Mouse (Mus musculus) heart, postnatal 4 days (tissue): ENCODE measurements around the gene Cep95. TPM values are rescaled to one million over a fixed set of nuclear protein-coding genes. Genes with fewer than 3 reads are reported as not detected.
A peak's percentile ranks its signal among the peaks of the same experiment; 100 is the strongest.

Experiments
- DNase-seq: peaks from one replicate; pipeline ENCODE4 v3.0.0; 2021
- microRNA-seq, 2 experiments: library from miRNA; unstranded; fragments of <30 nt; microRNA quantifications; one replicate each; pipeline ENCODE4 v1.2.0; 2021 to 2022
- total RNA-seq, 2 experiments: library from RNA; stranded (reverse); gene quantifications; 2 replicates each; pipeline ENCODE4 v1.2.3; 2021

Gene Cep95
- total RNA-seq, 2 experiments from 2014 or later = 6.8 to 9.3 TPM

DNA sequence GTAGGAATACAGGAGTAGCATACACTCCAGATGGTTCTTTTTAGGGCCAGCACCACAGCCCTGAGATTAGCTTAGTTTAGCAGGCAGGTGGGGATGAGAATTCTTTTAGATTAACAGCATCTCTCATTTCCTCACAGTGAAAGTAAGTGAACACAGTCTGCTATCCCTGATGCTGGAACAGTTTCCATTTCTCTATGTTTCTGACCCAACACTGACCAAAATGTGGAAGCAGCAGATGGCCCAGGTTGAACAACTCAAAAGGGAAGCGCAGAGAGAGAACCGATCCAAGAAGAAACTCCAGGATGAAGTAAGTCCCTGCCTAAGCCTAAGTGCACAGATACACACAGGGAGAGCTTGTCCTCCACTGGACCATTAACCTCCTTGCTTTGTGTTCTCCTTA, 26.3 kb downstream of the Cep95 start:
- no peak for DNase-seq

DNA sequence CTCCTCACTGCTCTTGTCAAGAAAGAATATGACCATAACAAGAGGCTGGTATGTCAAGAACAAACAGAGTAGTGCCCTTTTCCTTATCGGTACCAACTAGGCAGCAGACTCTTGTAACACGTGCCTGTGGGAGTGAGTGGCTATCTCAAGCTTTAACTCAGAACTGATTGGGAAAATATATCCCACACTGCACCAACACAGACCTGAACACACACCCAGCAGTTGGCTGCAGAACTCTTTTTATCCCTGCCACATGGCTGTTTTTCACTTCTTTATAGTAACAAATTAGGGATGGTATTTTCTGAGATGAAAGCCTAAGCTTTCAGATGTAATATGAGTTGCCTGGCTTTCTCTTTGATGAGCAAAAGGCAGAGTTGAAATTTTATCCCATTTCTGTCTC, 26.7 kb downstream of the Cep95 start:
- no peak for DNase-seq

DNA sequence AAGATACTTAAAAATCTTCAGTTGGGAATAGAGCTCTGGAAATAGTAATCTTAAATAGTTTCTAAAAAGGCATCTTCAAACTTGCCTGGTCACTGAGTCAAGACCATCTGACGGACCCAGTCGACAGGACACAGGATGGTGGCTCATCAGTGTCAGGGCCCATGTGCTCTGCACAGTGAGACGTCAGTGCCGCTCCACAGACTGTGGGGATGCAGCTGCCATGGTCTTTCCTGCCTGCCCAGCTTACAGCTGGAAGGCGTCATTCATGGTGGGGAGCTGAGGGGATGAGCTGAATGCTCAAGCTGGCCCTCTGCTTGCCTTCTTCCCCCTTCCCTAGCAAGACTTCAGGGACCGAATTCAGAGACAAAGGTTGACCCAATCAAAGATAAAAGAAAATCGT, 27.3 kb downstream of the Cep95 start:
- DNase-seq = no peak

DNA sequence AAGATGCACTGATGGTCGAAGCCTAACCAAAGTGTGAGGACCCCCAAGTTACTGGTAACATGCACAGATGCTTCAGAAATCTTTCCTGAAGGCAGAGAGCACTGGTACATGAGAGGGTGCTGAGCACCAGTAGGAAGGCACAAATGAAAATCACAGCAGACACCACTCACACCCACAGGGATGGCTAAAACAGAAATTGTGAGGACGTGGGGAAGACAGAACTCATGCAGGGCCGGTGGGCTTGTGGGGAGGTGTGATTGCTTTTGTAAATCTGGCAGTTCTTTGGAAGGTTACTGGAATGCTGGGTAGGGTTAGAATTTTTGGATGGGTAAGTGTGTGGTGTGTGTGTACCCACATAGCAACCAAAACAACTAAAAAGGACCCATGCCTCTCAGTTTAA, 28.1 kb downstream of the Cep95 start:
- DNase-seq = no peak

DNA sequence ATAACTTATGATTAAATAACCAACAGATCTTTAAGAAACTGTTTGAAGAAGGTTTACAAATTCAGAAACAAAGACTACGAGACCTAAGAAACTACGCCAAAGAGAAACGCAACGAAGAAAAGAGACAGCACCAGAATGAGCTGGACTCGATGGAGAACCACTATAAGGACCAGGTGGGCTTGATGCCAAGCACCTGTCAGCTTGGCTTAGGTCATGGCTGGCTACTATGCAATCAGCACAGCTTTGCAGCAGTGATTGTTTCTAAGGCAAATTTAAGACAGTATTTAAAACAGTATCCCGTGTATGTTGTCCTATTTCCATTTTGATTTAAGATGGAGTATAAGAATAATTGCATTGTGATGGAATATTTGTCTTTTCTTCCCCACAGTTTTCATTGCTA, 28.8 kb downstream of the Cep95 start:
- DNase-seq = no peak

DNA sequence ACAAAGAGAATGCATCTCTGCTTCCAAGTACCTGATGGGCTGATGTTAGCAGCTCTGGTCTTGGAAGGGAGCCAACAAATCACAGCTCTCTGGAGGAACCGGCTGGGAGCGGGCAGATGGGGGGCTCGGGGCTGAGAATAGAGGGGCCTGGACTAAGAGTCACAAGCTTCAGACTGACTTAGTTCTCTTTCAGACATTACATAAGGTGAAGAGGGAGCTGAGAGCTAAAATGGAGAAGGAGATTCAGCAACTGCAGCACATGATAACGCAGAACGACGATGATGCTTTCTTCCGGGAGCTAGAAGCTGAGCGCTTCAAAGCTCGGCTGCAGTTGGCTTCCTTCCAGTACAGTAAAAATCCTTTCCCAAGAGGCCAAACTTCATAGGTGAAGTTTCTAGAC, 29.3 kb downstream of the Cep95 start:
- DNase-seq = peak; percentile 46

DNA sequence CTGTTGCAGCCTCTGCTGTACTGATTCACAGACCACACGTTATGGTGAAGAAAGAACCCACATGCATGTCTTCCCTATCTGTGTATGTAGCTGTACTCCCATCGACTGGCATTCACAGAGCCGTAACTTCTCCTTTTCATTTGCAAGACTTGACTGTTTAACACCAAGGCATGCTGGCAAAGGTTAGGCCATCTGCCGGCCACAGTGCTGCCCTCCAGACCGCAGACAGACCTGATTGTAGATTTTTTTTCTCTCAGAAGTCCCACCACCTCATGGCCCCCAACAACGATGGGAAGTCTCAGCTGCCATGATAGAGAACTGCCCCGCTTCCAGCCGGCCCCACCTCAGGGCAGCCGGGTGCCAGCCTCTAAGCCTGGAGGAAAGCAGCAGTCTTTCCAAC, 30.5 kb downstream of the Cep95 start:
- no peak for DNase-seq

DNA sequence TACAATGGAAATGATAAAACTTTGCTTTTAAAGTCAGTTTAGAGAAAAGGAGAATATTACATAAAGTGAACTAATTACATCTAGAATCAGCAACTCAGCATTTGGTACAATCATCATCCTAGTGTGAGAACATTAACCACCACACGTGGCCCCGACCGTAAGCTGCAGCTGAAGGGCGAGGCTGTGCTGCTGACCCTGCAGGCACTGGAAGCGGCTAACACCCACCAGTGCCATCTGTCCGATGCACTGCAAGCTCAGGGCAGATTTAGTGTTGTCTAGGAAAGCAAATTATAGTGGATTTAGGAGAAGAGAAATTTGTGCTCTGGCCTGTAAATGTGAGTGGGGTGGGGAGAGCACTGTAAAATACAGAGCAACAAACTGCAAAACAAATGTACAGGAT, 31.2 kb downstream of the Cep95 start:
- no peak for DNase-seq

DNA sequence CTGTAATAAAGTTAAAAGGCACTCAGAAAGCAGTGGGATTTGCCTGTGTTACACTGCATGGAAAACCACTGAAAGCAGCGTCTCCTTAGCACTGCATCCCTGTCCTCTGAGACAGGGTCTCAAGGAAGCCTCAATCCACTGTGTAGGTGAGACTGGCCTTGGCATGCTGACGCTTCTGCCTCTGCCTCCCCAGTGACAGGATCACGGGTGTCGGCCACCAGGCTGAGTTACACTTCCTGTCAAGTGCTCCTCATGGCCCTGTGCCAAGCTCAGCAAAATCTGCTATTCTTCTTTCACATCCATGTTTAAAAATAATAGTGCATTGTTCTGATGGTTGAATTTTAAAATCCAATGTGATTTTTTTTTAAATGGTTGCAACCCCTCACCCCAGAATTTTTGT, 31.9 kb downstream of the Cep95 start:
- peak; percentile 77 for DNase-seq

DNA sequence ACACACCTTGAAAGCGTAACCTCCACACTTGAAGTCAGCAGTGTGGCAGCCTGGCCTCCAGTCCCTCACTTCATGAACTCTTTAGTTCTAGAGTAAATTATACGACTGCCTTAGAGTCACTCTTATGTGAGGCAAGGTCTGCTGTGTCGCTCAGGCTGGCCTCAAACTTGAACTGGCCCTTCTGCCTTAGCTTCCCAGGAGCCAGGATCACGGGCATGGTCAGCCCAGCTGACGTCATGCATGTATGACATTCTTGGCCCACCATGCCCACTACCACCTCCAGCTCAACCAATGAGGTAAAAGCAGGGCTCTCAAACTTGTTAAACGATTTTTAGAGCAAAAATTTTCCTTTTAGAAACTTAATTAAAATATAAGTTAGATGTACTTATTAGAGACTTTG, 32.3 kb downstream of the Cep95 start:
- DNase-seq = no peak

DNA sequence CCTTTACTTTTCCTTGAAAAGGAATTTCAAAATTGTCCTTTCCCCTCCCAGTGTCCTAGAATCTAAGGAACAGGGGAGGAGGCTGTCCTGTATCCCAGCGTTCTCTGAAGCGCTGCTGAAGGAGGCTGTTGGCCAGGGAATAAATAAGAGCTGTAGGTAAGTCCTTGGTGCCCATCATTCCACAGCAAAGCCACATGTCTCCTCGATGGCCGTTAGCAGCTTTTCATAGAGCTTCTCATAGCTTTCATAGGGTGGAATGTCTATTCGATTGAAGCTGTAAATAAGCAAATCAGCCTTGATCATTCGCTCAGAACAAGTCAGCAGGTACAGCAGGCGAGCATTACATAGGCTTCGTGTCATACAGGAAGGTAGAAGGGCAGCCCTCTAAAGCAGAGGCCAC, 33.4 kb downstream of the Cep95 start:
- DNase-seq = no peak

DNA sequence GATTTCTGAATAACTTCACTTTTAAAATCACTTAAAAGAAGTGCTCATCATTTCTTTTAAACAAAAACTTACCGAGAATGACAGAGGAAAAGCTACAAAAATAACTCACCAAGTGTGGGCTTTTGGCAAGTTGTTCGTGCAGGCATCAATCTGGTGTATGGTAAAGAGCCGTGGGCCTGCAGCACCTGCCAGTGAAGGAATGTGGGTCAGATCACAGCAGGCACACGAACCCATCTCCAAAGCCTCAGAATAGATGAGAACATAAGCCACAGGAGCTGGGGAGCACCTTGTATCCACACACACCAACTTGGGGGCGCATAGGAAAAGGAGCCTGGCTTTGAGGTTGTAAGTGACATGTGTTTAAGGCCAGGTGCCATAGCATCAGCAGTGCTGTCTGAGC, 33.9 kb downstream of the Cep95 start:
- no peak for DNase-seq

DNA sequence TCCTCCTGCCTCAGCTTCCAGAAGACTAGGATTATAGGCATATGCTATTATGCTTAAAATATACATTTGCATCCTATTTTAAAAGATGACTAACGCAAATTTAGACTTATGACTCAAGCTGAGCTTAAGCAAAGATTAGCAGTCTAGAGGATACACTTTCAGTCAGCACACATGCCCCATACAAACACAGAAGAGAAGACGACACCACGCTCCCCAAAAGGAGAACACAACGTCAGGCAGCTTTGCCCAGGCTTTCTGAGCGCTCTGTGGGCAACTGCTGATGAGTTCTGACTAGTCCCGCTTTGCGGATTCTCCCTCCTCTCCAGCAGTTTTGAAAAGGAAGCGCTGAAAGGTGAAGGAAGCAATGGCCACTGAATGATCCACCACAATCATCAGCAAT, 34.7 kb downstream of the Cep95 start:
- DNase-seq = no peak

DNA sequence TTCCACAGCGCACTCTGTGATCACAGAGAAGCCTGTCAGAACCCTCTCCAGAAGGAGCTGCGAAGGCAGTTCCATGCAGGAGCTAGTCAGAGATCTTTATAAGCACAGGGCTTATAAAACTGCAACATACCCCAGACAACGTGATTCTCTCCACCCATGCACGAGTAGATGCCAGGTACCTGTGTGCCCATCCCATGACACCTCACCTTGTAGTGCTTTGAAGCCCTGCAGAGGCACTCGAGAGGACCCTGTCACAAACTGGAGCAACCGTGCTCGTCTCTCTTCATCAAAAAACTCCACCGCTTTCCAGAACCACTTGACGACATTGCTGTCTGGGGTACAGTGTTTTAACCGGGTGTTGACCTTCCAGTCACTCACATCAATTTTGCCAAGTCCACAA, 35.4 kb downstream of the Cep95 start:
- no peak for DNase-seq

DNA sequence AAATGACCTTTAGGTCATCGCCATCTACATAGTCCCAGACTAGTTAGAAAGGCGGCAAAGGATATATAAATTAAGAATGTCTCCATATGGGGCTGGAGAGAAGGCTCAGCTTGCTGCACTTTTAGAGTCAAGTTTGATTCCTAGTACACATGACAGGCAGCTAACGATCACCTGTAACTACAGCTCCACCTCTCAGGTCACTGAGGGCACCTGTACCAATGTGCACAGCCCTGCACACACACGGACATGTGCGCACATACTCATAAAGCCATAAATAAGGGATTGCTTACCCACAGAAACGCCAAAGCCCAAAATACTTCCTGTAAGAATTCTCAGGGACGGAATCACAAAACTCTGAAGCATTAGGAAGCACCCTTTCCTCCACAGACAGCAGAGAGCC, 39.0 kb downstream of the Cep95 start:
- DNase-seq = no peak

DNA sequence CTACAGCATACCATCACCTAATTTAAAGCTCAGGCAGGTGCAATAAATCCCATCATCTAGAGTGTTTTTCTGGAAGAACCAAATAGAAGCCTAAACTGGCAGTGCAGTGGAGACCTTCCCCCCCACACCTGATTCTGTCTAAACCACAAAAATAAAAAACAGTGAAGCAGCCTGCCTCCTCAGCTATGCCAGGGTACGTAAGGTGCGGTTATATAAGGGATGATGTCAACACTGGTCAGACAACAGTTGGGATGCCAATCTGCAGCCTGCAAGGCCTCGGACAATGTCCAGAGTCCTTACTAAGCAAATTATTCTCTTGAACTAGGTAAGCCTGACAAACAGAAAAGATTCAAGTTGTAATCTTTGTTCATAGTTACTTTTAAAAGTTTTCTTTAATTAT, 53.0 kb downstream of the Cep95 start:
- no peak for DNase-seq

DNA sequence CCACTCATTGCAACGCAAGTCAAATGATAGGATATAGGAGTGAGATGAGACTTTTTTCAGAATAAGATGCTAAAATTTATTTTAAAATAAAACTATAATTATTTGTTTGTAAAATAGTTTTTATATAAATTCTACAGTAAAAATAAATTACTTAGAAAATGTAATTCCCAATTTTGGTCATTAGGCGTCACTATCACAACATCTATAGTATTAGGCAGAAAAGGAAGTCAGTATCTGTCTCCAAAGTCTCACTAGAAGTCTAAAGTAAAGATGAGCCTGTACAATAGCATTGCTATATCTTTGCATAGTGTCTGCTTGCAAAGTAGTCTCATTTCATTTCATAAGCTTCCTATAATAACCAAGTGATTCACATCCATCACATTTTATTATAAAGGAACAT, 62.4 kb downstream of the Cep95 start:
- DNase-seq = no peak

Small RNAs within 50 kb of the gene (microRNA-seq; reads per million reads assigned to microRNA genes)
- gene Gm25994 (0 reads per million in 2 experiments), gene Mir3064 (22.5 to 24.5 reads per million in 2 experiments)

Other genes with a start within 250 kb of the Cep95 start
- gene Tex2, start 175.8 kb upstream of the Cep95 start, total RNA-seq = 10 to 100 TPM; 37.6 to 45.2 TPM
- 100 to 1,000 TPM; 183 TPM for gene Pecam1, start 38.6 kb upstream of the Cep95 start, total RNA-seq
- under 1 TPM; 0.55 to 0.86 TPM for gene Milr1, start 38.0 kb upstream of the Cep95 start, total RNA-seq
- 1 to 10 TPM; 3.1 to 3.4 TPM for gene Polg2, start 9.7 kb upstream of the Cep95 start, total RNA-seq
- gene Ddx5, start 67 bp upstream of the Cep95 start, total RNA-seq = 100 to 1,000 TPM; 561 to 583 TPM
- 10 to 100 TPM; 45.9 to 46.7 TPM for gene Smurf2, start 131.5 kb downstream of the Cep95 start, total RNA-seq
- gene Kpna2, start 210.3 kb downstream of the Cep95 start, total RNA-seq = 100 to 1,000 TPM; 179 to 190 TPM
- 1 to 10 TPM; 3.7 to 4.0 TPM for gene 1810010H24Rik, start 236.4 kb downstream of the Cep95 start, total RNA-seq